Mouse (Mus musculus) embryo, embryonic 9.5 days (tissue): ENCODE measurements around the gene Pkig.
"Not testable (repeated sequence)": the region's sequence is repeated elsewhere in the genome, so short reads cannot be mapped to it uniquely, and the experiment has no call there.

Source experiments
- DNase-seq: peaks from one replicate; pipeline ENCODE4 v3.0.0-alpha.2; 2017; ENCODE audit errors: extremely low spot score

The Pkig gene

GRCm38 (mm10) chr2:163682344-163682743 is 24.2 kb downstream of the Pkig start:
- no peak for DNase-seq

GRCm38 (mm10) chr2:163685287-163685686 is 27.1 kb downstream of the Pkig start:
- DNase-seq, result no peak

- DNase-seq, result no peak
Measured at GRCm38 (mm10) chr2:163685761-163686200, 27.6 kb downstream of the Pkig start.

GRCm38 (mm10) chr2:163686233-163686632 is 28.0 kb downstream of the Pkig start:
- no peak for DNase-seq

GRCm38 (mm10) chr2:163686886-163687285 is 28.7 kb downstream of the Pkig start:
- DNase-seq, result no peak

- not testable (repeated sequence) for DNase-seq
Measured at GRCm38 (mm10) chr2:163688377-163688776, 30.2 kb downstream of the Pkig start.

GRCm38 (mm10) chr2:163689771-163690170 is 31.6 kb downstream of the Pkig start:
- no peak for DNase-seq

GRCm38 (mm10) chr2:163690409-163691304 is 32.5 kb downstream of the Pkig start:
- peak; percentile 20 for DNase-seq

- DNase-seq, result no peak
Measured at GRCm38 (mm10) chr2:163691846-163692605, 33.8 kb downstream of the Pkig start.

GRCm38 (mm10) chr2:163692873-163693612 is 34.9 kb downstream of the Pkig start:
- DNase-seq, result no peak

GRCm38 (mm10) chr2:163693716-163694314 is 35.6 kb downstream of the Pkig start:
- no peak for DNase-seq

- DNase-seq, result peak; percentile 14
Measured at GRCm38 (mm10) chr2:163696763-163697162, 38.6 kb downstream of the Pkig start.

GRCm38 (mm10) chr2:163697764-163698480 is 39.7 kb downstream of the Pkig start:
- no peak for DNase-seq

- DNase-seq, result no peak
Measured at GRCm38 (mm10) chr2:163699078-163699780, 41.0 kb downstream of the Pkig start.

- no peak for DNase-seq
Measured at GRCm38 (mm10) chr2:163702431-163702830, 44.2 kb downstream of the Pkig start.

- DNase-seq, result no peak
Measured at GRCm38 (mm10) chr2:163702921-163703320, 44.7 kb downstream of the Pkig start.

- DNase-seq, result no peak
Measured at GRCm38 (mm10) chr2:163703599-163704260, 45.5 kb downstream of the Pkig start.

- DNase-seq, result no peak
Measured at GRCm38 (mm10) chr2:163708321-163708720, 50.1 kb downstream of the Pkig start.

- no peak for DNase-seq
Measured at GRCm38 (mm10) chr2:163708763-163709250, 50.6 kb downstream of the Pkig start.

GRCm38 (mm10) chr2:163710000-163710399 is 51.8 kb downstream of the Pkig start:
- no peak for DNase-seq
